Mouse (Mus musculus): ENCODE measurements at regions not wholly inside any gene's neighbourhood (a gene's known extent, or its start where the extent isn't known, plus 50 kb on each side); places are given as distances from the start of the nearest gene placed in this dataset.
A peak's percentile ranks its signal among the peaks of the same experiment; 100 is the strongest.

DNA sequence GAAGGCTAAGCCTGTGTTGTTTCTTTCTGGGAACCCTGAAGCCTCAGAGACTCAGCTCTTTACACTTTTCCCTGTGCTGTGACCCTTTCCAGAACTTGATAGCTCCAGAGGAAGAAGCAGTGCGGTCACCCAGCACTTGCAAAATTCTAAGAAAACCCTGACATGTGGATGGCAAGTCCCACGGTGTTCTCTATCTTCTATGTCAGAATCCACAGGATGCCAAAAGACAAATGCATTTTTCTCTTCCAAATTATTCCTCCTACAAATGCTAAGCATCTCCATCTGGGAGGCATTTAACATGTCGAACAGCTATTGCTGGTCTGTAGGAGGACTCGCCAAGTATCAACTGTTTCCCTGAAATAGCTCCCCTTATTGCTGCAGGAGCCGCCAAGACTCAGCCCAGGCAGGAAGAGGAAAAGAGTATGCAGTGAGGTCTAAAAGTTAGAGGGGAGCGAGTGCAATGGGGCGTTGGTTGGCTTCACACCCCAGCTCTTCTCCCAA is 274.0 kb upstream of the Xylt1 start:
- DNase-seq (ENCODE audit: low read depth, low spot score): no peak

DNA sequence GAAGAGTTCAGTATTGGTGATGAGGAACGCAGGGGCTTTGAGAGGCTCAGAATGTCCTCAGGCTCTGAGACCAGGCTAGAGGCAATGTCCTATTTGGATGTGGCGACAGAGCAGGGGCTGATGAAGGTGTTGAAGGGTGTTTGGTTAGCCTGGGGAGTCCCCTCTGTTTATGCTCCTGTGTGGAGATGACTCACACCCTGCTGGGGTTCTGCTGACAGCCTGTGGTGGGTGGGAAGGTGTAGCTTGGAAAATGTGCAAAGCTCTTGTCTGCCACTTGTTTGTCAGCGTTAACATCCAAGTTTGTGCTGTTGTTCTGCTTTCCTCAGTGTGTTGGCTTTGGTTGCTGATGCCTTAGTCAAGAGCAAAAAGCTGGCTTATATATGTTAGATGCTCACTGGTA is 272.4 kb upstream of the Xylt1 start:
- no peak for DNase-seq (ENCODE audit: low read depth, low spot score)

DNA sequence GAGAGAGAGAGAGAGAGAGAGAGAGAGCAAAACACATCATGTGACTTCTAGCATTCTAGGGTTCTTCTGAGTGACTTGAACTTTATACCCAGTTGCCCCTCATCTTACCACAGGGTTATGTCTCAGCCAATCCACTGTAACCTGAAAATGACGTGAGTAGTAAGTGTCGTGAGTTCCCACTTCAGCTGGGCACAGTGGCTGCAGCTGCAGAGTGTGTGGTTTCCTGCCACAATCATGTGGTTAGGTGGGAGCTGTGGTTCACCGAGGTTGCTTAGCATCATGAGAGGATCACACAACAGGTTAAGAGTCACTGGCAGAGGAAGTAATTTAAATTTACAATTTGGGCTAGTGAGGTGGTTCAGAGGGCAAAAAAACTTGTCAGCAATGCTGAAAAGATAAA is 253.1 kb upstream of the Xylt1 start:
- DNase-seq (ENCODE audit: low read depth, low spot score): no peak

DNA sequence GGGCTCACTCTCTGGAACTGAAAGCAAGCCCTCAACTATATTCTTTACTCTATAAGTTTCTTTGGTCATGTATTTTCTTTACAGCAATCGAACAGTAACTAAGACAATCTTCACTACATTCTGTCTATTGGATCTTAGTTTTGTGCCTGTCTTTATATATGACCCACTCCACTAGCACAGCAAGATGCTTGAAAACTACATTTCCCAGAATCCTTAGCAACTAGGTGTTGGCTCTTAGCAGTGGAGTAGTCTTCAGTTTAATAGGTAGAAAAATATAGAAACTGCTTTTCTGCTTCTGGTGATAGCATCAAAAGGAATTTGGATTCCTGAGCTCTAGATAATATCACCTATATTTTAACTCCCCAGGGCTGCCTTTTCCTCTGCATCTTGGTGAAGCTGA is 245.9 kb upstream of the Xylt1 start:
- no peak for DNase-seq (ENCODE audit: low read depth, low spot score)

DNA sequence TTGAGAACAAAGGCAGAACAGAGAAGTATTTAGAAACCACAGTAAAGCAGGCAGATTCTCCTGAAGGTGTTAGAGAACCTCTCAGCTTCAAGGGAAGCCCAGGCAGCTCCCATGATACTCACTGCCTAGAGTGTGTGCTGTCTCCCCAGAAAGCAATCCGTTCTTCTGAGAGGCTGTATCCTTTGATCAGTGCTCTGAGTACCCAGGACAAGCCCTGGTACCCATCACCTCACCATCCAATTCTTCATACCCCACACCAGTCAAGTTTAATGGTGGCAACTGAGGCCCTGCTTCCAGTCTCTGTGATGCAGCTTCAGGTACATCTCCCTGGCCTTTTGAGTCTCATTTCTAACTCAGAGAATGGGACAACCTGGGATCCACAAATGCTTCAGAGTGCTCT is 242.1 kb upstream of the Xylt1 start:
- DNase-seq (ENCODE audit: low read depth, low spot score): no peak

DNA sequence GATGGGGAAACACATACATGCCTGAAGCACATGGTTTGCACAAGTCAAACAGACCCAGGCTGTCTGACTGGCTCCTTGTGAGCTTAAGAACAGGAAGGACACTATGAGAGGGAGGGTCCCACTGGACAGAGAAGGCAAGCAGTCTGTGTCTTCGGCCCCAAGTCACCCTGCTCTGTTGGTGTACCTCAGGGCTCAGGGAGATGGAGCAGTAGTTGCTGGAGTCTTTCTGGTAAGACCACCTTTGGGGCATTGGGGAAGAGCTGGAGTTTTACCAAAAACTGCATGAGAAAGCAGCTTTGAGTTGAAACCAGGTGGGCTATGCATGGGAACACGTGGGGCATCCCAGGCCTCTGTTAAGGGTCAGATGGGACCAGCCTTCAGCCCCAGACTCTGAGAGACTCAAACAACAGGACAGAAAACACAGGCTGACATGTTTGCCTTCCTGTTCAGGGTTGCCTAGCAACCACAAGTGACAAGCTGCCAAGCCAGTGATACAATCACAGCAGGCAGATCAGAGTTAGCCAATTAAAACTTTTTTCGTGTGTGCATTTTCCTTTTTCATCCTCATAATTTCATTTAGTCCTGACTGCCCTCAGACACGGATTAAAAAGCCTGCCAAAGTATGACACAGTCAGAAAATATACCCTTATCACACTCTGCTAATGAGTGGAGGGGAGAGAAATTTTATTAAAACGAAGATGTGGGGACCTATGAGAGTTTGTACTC is 241.4 kb upstream of the Xylt1 start:
- DNase-seq (ENCODE audit: low read depth, low spot score): peak; percentile 42

DNA sequence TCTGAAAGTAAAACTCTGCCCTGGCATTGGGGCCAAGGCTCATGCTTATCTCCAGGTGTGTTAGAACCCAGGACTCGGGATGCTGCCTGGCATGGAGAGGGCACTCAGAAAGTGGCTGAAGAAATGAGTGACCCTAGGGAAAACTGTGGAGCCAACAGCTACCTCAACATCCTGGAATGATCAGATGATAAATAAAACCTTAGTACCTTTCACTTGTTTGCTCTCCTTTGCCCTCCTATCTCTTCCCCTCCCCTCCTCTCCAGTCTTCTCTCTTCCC is 240.9 kb upstream of the Xylt1 start:
- DNase-seq (ENCODE audit: low read depth, low spot score): no peak

DNA sequence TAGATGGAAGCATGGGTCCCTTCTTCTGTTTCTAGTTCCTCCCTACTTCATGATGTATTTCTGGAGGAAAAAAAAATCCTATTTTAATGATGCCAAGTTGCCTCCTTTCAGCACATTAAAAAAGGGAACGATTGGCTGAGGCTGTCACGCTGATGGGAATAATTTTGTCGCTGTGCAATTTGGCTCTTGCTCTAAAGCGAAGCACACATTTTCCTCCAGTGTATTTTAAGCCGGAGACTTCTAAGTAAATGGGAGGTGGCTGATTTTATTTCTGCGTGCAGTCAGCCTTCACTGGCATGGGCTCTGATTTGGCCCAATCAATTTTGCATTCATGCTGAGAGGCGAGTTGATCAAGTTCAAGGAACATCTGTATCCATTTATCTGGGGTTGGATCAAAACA is 234.0 kb upstream of the Xylt1 start:
- no peak for DNase-seq (ENCODE audit: low read depth, low spot score)

DNA sequence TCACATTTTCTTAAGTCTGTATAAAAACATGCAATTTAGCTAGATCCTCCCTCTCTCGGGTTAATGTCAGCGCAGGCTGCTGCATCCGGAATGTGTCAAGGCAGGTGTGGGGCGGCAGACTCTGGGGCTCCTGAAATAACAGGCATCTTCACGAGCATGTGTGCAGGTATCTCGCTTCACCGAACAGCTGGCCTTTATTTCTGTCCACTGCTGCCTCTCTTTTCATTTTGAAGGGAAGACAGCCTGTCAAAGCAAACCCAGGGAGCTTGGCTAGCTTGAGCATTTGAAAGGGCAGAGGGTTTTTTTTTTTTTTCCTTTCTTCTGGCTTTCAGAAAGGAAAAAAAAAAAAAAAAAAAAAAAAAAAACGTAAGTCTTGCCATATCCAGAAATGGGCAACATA is 230.4 kb upstream of the Xylt1 start:
- DNase-seq (ENCODE audit: low read depth, low spot score): no peak

DNA sequence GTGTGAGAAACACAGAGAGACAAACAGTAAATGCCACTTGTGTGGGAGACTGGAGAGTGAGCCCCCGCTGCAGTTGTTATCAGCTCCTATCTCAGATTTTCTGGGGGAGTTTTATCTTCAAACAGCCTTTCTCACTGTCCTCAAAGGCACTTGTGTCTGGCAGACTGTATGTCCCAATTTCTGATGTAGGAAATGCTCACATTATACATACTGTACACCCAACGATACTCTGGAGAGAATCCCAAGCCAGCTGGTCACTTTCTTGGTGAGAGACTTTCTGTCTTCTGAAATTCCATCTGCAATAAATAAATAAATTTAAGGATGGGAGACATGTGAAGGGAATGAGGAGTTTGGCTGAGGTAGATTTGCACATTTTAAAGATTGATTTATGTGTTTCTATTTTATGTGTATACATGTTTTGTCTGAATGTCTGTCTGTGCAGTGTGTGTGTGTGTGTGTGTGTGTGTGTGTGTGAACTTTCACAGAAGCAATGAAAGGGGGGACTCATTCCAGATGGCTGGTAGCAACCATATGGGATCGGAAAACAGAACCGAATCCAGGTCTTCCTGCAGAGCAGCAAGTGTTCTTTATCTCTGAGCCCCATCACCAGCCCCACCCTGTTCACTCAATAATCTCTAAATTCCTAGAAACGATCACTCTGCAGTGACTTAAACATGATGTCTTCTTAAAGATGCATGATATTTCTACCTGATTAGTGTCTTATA is 226.8 kb upstream of the Xylt1 start:
- no peak for DNase-seq (ENCODE audit: low read depth, low spot score)

DNA sequence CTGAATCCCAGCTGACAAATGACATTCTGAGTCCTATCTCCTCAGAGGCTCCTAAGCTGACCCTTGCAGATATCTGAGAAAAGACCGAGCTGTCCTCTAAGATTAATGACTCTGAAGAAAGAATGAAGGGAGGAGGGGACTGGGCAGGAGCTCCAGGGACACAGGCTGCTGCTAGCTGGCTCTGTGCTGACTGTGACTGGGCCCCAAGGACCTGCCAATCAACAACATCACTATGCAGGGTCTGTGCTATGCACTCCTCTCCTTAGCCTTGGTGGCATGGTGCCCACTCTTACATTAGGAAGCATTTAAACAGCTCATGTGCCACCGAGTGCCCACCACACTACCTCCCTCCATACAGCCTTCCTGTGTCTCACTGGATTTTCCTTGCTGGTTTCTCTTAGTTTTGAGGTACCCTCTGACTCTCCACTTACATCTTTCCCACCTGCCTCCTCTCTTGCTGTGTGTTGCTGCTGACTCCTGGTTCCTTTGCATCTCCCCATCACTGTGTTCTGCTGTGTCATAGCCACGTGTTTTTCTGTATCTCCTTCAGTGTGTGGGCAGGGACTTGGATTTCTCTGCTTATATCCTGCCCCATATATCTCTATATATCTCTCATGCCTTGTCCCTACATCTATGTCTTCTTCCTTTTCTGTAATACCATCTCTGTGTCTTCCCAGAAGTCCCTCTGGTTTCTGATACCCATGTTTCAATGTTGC is 219.4 kb upstream of the Xylt1 start:
- DNase-seq (ENCODE audit: low read depth, low spot score): no peak

DNA sequence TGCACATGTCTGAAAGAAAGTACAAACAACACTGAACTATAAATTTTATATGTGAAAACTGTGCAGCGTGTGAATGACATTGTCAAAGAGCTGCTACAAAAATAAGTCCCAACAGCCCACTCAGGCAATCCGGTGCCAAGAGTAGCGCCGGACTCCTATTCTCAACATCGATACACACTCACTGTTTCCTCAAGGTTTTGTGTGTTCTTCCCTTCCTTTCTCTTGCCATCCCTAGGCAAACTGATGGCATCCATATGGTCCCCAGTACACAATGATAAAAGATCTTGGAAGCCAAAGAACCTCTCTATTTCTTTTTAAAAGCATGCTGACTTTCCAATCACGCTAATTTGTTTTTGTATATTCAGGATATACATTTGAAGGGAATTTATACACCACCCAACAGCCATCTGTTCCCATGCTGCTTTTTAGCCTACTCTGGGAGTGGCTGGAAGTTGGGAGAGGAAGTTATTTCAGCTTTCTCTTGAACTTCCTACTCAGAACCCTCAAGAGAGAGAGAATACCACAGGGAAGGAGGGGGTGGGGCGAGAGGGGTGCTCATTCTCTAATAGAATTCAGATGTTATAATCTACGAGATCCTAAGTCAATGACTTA is 205.9 kb upstream of the Xylt1 start:
- no peak for DNase-seq (ENCODE audit: low read depth, low spot score)

DNA sequence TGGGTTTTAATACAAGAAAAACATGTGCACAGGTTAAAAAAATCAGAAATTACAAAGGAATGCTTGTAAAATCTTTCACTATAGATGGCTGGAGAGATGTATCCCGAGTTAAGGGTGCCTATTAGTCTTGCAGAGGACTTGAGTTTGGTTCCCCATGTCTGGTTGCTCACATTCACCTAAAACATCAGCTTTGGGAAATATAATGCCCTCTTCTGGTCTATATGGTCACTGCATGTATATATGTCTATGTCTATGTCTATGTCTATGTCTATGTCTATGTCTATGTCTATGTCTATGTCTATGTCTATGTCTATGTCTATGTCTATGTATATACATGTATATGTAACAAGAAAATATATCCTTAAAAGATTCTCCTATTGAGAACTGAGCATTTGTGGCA is 196.8 kb upstream of the Xylt1 start:
- no peak for DNase-seq (ENCODE audit: low read depth, low spot score)

DNA sequence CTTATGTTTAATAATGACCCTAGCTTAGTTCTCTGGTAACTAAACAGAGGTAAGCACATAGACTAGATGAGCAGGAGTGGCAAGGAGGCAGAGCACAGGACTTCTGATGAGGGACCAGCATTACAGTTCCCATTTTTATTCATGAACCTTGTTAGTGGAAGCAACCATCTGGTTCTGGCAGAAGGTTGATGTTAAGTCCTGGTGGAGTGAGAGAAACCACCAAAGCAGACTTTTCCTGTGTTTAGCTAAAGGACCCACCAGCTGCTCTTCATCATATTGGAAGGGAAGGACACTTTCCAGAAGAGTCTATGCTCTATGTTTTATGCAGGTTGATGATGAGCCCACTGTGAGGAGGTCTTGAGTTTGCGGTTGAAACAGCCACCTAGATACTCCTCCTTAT is 194.9 kb upstream of the Xylt1 start:
- no peak for DNase-seq (ENCODE audit: low read depth, low spot score)

DNA sequence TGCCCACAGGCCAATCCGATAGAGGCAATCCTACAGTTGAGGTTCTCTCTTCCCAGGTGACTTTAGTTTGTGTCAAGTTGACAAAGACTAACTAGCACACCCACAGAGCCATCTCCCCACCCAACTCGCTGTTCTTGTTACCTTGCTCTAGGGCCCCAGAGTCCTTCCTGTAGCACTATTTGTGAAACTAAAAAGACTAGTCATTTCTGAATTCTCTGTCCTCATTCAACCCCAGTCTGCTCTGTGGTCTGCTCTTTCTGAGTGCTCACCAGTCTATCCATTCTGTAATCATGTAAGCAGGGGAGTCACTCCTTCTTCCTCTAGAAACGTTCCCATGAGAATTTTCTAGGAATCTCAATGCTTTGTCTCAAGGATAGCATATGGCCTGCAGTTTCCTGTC is 184.2 kb upstream of the Xylt1 start:
- DNase-seq (ENCODE audit: low read depth, low spot score): no peak

DNA sequence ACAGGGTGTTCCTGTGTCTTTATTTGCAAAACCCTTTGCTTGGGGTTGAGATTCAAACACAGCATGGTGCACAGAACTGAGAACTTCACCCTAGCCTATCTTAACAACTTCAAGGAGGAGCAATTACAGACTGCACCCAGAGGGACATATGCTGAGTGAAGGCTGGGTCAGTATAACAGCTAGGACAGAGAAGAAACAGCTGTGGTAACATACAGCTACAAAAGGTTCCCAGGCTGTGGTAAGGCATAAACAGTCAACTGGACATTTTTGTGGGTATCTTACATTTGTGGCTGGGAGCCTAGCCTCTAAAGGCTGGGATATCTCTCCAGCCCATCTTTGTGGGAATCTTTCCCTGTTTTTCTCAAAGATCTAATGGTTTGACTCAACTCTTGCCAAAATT is 154.5 kb upstream of the Xylt1 start:
- no peak for DNase-seq (ENCODE audit: low read depth, low spot score)

DNA sequence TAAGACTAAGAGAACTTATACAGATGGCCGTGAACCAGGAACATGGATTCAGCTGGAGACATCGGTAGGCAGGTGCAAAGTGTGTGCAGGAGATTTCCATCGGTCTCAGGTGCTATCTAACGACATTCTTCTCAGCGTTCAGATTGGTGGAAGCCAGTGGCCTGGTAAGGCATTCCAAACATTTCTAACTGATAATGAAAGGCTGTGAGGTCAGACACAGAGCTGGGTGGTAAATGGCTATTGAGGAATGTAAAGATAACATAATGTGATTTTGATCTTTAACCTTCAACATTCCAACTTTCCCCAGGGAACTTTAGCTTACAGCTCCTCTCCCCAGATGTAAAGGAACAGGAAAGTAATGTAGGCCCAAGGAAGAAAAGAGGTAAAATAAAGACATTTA is 151.2 kb upstream of the Xylt1 start:
- DNase-seq (ENCODE audit: low read depth, low spot score): no peak

DNA sequence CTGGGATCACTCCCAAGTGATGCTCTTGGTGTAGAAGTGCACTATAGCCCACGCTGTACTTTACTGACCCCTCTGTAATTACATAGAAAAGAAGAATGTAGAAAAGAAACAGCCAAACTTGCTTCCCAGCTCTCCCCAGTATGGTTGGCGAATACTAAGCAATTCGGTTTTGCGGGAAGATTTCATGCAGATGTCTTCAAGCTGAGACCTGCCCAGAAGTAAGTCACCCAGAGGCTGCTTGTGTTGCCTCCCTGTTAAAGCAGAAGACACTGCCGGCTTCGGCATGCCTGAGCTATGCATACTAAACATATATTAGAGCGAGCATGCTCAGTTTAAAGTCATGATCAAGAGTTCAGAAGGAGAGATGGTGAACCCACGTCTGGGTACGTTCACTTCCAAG is 124.0 kb upstream of the Xylt1 start:
- no peak for DNase-seq (ENCODE audit: low read depth, low spot score)

DNA sequence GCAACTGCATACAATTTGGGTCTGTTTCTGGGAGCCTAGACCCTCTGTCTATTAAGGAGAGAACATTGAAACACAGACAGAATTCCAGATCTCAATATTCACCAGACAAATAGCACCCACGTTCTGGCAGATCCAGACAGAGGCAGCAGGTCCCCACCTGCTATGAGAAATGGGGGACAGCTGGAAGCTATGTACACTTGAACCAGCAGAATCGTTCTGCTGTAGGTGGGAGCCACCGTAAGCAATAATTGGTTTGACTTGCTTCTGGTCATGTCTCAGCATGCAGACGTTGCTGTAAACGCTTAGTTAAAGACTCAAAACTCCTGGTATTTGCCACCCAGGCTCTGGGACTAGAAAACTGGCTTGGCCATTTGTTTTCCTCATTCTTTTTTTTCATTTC is 122.2 kb upstream of the Xylt1 start:
- no peak for DNase-seq (ENCODE audit: low read depth, low spot score)

DNA sequence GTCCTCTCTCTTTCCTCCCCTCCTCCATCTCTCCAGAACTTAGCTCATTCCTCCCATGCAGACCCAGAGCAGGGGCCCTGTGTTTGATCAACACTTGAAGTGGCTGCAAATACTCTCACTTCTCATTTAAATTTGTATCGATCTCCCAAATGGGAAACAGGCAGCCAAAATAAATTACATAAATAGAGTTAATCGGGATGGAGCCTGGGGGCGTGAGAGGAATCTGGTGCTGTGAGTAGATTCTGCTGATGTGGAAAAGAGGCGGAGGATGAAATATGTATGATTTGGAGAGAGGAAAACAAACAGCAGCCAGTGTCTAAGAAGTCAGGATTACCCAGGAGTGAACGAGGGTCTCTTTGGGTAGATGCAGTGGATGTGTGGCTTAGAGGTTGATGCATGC is 121.6 kb upstream of the Xylt1 start:
- DNase-seq (ENCODE audit: low read depth, low spot score): no peak

DNA sequence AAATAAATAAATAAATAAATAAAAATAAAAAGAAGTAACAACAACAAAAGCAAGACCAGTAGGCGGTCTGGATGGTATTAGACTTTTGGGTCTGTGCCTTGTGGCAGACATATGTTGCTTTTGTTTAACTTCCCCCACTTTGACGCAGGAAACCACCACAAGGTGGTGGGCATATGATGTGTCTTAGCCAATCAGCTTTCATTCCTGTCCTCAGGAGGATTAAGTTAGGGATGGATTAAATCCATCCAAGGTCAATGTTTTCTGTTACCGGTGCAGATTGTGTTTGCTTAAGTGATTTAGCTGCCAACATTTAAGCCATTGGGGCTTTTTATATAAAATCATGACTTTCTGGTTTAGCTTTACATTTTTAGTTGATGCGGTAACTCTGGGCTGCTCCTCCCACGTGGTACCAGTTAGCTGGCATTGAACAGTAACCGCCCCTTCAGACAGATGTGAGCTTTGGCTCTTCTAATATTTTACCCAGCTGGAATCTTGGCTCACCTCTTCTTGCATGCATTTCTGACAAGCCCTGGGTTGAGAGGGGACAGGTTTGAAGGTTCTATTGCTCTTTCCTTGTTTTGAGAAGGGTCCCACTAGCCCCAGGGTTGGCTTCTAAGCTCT is 121.0 kb upstream of the Xylt1 start:
- DNase-seq (ENCODE audit: low read depth, low spot score): peak; percentile 61

DNA sequence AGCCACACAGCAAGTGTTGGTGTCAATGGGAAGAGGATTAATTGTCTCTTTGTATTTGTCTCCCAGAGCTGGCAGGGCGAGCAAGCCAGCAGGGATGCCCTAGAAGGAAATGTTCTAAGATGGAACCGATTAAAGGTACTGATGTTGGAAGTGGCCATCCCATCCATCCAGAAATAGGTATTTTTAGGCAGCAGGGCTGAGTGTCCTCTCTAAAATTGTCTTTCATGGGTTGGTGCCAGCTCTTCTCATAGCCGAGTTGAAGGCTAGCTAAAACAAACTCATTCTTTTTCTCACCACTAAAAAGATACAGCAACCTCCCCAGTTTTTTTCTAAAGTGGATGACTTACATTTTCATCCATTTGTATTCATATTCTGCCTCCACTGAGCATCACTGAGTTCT is 120.2 kb upstream of the Xylt1 start:
- no peak for DNase-seq (ENCODE audit: low read depth, low spot score)

Data from forelimb bud, embryonic 11.5 days (tissue).